Mouse (Mus musculus) midbrain, embryonic 13.5 days (tissue): ENCODE results near the gene Plekhg6. TPM values are rescaled to one million over a fixed set of nuclear protein-coding genes. Genes with fewer than 3 reads are reported as not detected.
A peak's percentile ranks its signal among the peaks of the same experiment; 100 is the strongest.

Source experiments
- ATAC-seq: fragments of 200-750 bp; cut with Nextera tagmentation; 2 replicates; pipeline ENCODE4 v1.8.0; 2017; ENCODE audit warnings: mild to moderate bottlenecking, moderate TSS enrichment, moderate library complexity
- H3K27ac ChIP-seq: fragments of 300-500 bp; sonication (generic); 2 replicates; pipeline ENCODE4 v1.5.1; 2015; ENCODE audit warnings: inconsistent platforms, mild to moderate bottlenecking, moderate library complexity
- H3K27me3 ChIP-seq: fragments of 300-500 bp; sonication (generic); 2 replicates; pipeline ENCODE4 v1.6.1; 2015; ENCODE audit warnings: mild to moderate bottlenecking, inconsistent platforms
- H3K36me3 ChIP-seq: fragments of 300-500 bp; sonication (generic); 2 replicates; pipeline ENCODE4 v1.6.1; 2015; ENCODE audit warnings: mild to moderate bottlenecking, inconsistent platforms
- H3K4me1 ChIP-seq: fragments of 300-500 bp; sonication (generic); replicated peaks from 2 replicates; pipeline ENCODE4 v1.6.1; 2015; ENCODE audit warnings: inconsistent platforms
- H3K4me2 ChIP-seq: fragments of 300-500 bp; sonication (generic); replicated peaks from 2 replicates; pipeline ENCODE4 v1.6.1; 2015; ENCODE audit warnings: moderate library complexity, mild to moderate bottlenecking, inconsistent platforms
- H3K4me3 ChIP-seq: fragments of 300-500 bp; sonication (generic); replicated peaks from 2 replicates; pipeline ENCODE4 v1.5.1; 2015; ENCODE audit warnings: mild to moderate bottlenecking, inconsistent platforms
- H3K9ac ChIP-seq: fragments of 300-500 bp; sonication (generic); replicated peaks from 2 replicates; pipeline ENCODE4 v1.6.1; 2015; ENCODE audit warnings: mild to moderate bottlenecking, inconsistent platforms
- H3K9me3 ChIP-seq: fragments of 300-500 bp; sonication (generic); 2 replicates; pipeline ENCODE4 v1.6.1; 2016; ENCODE audit warnings: mild to moderate bottlenecking, inconsistent platforms
- WGBS: fragments of 180-500 bp; shearing (Covaris S2); methylation state at CpG from one replicate; pipeline ENCODE4 v1.1.7; 2015; 5-methylcytosine and 5-hydroxymethylcytosine counted together
- polyA plus RNA-seq: library from polyadenylated mRNA; unstranded; fragments of >200 nt; fragmentation: Nextera tagmentation; extraction: Ambion mirVana; gene quantifications from 2 replicates; pipeline ENCODE4 v1.2.1, GENCODE M21; 2015

The Plekhg6 gene
- polyA plus RNA-seq, 1 experiment from 2014 or later = 0.08 TPM

- ATAC-seq = 0 out of 2 replicates have a peak, but pooled peaks have one; percentile 1
- H3K4me2 ChIP-seq = peak overlapping the region; percentile 71
- H3K9ac ChIP-seq = peak overlapping the region; percentile 62
- 7% methylated on average over 20 of the region's 20 CpGs for WGBS
- H3K27me3 ChIP-seq = peaks cover 11% of the 10 kb centered on the region
- H3K4me3 ChIP-seq = peak overlapping the region; percentile 47
- no peak overlapping the region for H3K27ac ChIP-seq
- H3K9me3 ChIP-seq = no peaks in the 10 kb centered on the region
- peaks cover 34% of the 10 kb centered on the region for H3K4me1 ChIP-seq
- no peaks in the 10 kb centered on the region for H3K36me3 ChIP-seq
Measured at GRCm38 (mm10) chr6:125350231-125350994, 30.2 kb downstream of the Plekhg6 start.

GRCm38 (mm10) chr6:125349575-125350230, 30.9 kb downstream of the Plekhg6 start:
- no peaks in the 10 kb centered on the region for H3K36me3 ChIP-seq
- H3K4me1 ChIP-seq = peaks cover 27% of the 10 kb centered on the region
- H3K4me2 ChIP-seq = peak overlapping the region; percentile 71
- H3K9ac ChIP-seq = peak overlapping the region; percentile 62
- under 1% methylated on average over 27 of the region's 27 CpGs for WGBS
- no peaks in the 10 kb centered on the region for H3K9me3 ChIP-seq
- no peak overlapping the region for H3K27ac ChIP-seq
- peak overlapping the region; percentile 47 for H3K4me3 ChIP-seq
- ATAC-seq = peak; percentile 52
- peaks cover 11% of the 10 kb centered on the region for H3K27me3 ChIP-seq

- peak within 1 kb of the TSS; percentile 62 for H3K9ac ChIP-seq
- H3K27me3 ChIP-seq = peaks cover 11% of the 10 kb centered on the region
- 6% methylated on average over 22 of the region's 22 CpGs for WGBS
- ATAC-seq = peak; percentile 48; the same call in 1 of the 2 replicates
- H3K4me2 ChIP-seq = peak within 1 kb of the TSS; percentile 71
- peaks cover 22% of the 10 kb centered on the region for H3K4me1 ChIP-seq
- H3K27ac ChIP-seq = no peak within 1 kb of the TSS
- peak within 1 kb of the TSS; percentile 47 for H3K4me3 ChIP-seq
- H3K36me3 ChIP-seq = no peaks in the 10 kb centered on the region
- H3K9me3 ChIP-seq = no peaks in the 10 kb centered on the region
Measured at GRCm38 (mm10) chr6:125348721-125349574, 31.6 kb downstream of the Plekhg6 start, which contains the start of gene Tnfrsf1a. TSS of gene Tnfrsf1a (plus strand) at chr6:125349362.

GRCm38 (mm10) chr6:125346029-125346428, 34.6 kb downstream of the Plekhg6 start:
- no peak for ATAC-seq
- Histone ChIP-seq H3K4me2 (no peak overlapping the region), H3K4me3 (no peak overlapping the region), H3K27ac (no peak overlapping the region), H3K27me3 (peaks cover 11% of the 10 kb centered on the region), H3K9me3 (no peaks in the 10 kb centered on the region), H3K36me3 (no peaks in the 10 kb centered on the region), H3K4me1 (peaks cover 22% of the 10 kb centered on the region), H3K9ac (no peak overlapping the region)
- WGBS = 50% methylated on average over 2 of the region's 2 CpGs

GRCm38 (mm10) chr6:125345625-125346024, 35.0 kb downstream of the Plekhg6 start:
- H3K27me3 ChIP-seq = peaks cover 11% of the 10 kb centered on the region
- no peaks in the 10 kb centered on the region for H3K36me3 ChIP-seq
- H3K9me3 ChIP-seq = no peaks in the 10 kb centered on the region
- no peak overlapping the region for H3K27ac ChIP-seq
- WGBS = 59% methylated on average over 1 of the region's 1 CpGs
- ATAC-seq = no peak
- no peak overlapping the region for H3K9ac ChIP-seq
- H3K4me1 ChIP-seq = peaks cover 18% of the 10 kb centered on the region
- H3K4me2 ChIP-seq = no peak overlapping the region
- no peak overlapping the region for H3K4me3 ChIP-seq

- WGBS = 63% methylated on average over 4 of the region's 4 CpGs
- Histone ChIP-seq H3K4me2 (no peak overlapping the region), H3K27ac (no peak overlapping the region), H3K36me3 (no peaks in the 10 kb centered on the region), H3K4me1 (peaks cover 11% of the 10 kb centered on the region), H3K4me3 (no peak overlapping the region), H3K9ac (no peak overlapping the region), H3K9me3 (no peaks in the 10 kb centered on the region), H3K27me3 (peaks cover 11% of the 10 kb centered on the region)
- no peak for ATAC-seq
Measured at GRCm38 (mm10) chr6:125344866-125345265, 35.7 kb downstream of the Plekhg6 start.

- Histone ChIP-seq H3K9ac (no peak overlapping the region), H3K36me3 (no peaks in the 10 kb centered on the region), H3K9me3 (no peaks in the 10 kb centered on the region), H3K4me1 (peaks cover 3% of the 10 kb centered on the region), H3K27ac (no peak overlapping the region), H3K4me3 (no peak overlapping the region), H3K4me2 (no peak overlapping the region), H3K27me3 (peaks cover 10% of the 10 kb centered on the region)
- 60% methylated on average over 8 of the region's 8 CpGs for WGBS
- ATAC-seq = no peak
Measured at GRCm38 (mm10) chr6:125344084-125344483, 36.5 kb downstream of the Plekhg6 start.

GRCm38 (mm10) chr6:125342198-125342597, 38.4 kb downstream of the Plekhg6 start:
- no peak overlapping the region for H3K9ac ChIP-seq
- WGBS = 61% methylated on average over 3 of the region's 3 CpGs
- H3K36me3 ChIP-seq = no peaks in the 10 kb centered on the region
- H3K4me1 ChIP-seq = no peaks in the 10 kb centered on the region
- H3K4me2 ChIP-seq = no peak overlapping the region
- ATAC-seq = no peak
- no peaks in the 10 kb centered on the region for H3K9me3 ChIP-seq
- no peak overlapping the region for H3K4me3 ChIP-seq
- H3K27ac ChIP-seq = no peak overlapping the region
- no peaks in the 10 kb centered on the region for H3K27me3 ChIP-seq

- Histone ChIP-seq H3K4me1 (no peaks in the 10 kb centered on the region), H3K4me3 (no peak overlapping the region), H3K4me2 (no peak overlapping the region), H3K9me3 (no peaks in the 10 kb centered on the region), H3K27me3 (no peaks in the 10 kb centered on the region), H3K9ac (no peak overlapping the region), H3K27ac (no peak overlapping the region; the same call in 1 of the 2 replicates), H3K36me3 (no peaks in the 10 kb centered on the region)
- no peak for ATAC-seq
- WGBS = 81% methylated on average over 5 of the region's 5 CpGs
Measured at GRCm38 (mm10) chr6:125340244-125340643, 40.3 kb downstream of the Plekhg6 start.

- Histone ChIP-seq H3K9ac (no peak overlapping the region), H3K36me3 (no peaks in the 10 kb centered on the region), H3K27me3 (no peaks in the 10 kb centered on the region), H3K4me3 (no peak overlapping the region), H3K9me3 (no peaks in the 10 kb centered on the region), H3K27ac (no peak overlapping the region), H3K4me2 (no peak overlapping the region), H3K4me1 (no peaks in the 10 kb centered on the region)
- ATAC-seq = no peak
- WGBS = 77% methylated on average over 9 of the region's 9 CpGs
Measured at GRCm38 (mm10) chr6:125338791-125339660, 41.6 kb downstream of the Plekhg6 start.

- Histone ChIP-seq H3K9ac (no peak overlapping the region), H3K4me2 (no peak overlapping the region), H3K9me3 (no peaks in the 10 kb centered on the region), H3K4me1 (peaks cover 6% of the 10 kb centered on the region; the same call in 1 of the 2 replicates), H3K36me3 (no peaks in the 10 kb centered on the region), H3K27ac (no peak overlapping the region), H3K4me3 (no peak overlapping the region), H3K27me3 (peaks cover 5% of the 10 kb centered on the region; the same call in 1 of the 2 replicates)
- ATAC-seq = no peak
- 53% methylated on average over 2 of the region's 2 CpGs for WGBS
Measured at GRCm38 (mm10) chr6:125334356-125334755, 46.2 kb downstream of the Plekhg6 start.
